Mouse (Mus musculus) kidney, adult 11 months (tissue): ENCODE data around the gene Icmt.

Experiments used
- DNase-seq: peaks from one replicate; pipeline ENCODE4 v3.0.0; 2022

Icmt gene

GRCm38 (mm10) chr4:152340584-152341284 lies 43.7 kb downstream of the Icmt start:
- no peak for DNase-seq

GRCm38 (mm10) chr4:152343296-152343695 lies 46.3 kb downstream of the Icmt start:
- no peak for DNase-seq

- no peak for DNase-seq
Measured at GRCm38 (mm10) chr4:152344651-152345050, 47.6 kb downstream of the Icmt start.

- no peak for DNase-seq
Measured at GRCm38 (mm10) chr4:152345120-152345889, 48.3 kb downstream of the Icmt start.

GRCm38 (mm10) chr4:152349837-152350381 lies 52.9 kb downstream of the Icmt start:
- DNase-seq, result no peak

- no peak for DNase-seq
Measured at GRCm38 (mm10) chr4:152350722-152351421, 53.8 kb downstream of the Icmt start.

- no peak for DNase-seq
Measured at GRCm38 (mm10) chr4:152351422-152352305, 54.6 kb downstream of the Icmt start.

- DNase-seq, result no peak
Measured at GRCm38 (mm10) chr4:152353886-152354637, 57.0 kb downstream of the Icmt start.

- no peak for DNase-seq
Measured at GRCm38 (mm10) chr4:152355672-152356071, 58.6 kb downstream of the Icmt start.
